Mouse (Mus musculus) frontal cortex, postnatal 25 days (tissue): ENCODE results near the gene Tbc1d22b.
"Not testable (repeated sequence)": the region's sequence is repeated elsewhere in the genome, so short reads cannot be mapped to it uniquely, and the experiment has no call there.

Source experiments
- DNase-seq, 2 experiments: peaks; one replicate each; pipeline ENCODE4 v3.0.0; 2022; ENCODE audit warnings: low spot score in 2 of 2

Tbc1d22b gene

DNA sequence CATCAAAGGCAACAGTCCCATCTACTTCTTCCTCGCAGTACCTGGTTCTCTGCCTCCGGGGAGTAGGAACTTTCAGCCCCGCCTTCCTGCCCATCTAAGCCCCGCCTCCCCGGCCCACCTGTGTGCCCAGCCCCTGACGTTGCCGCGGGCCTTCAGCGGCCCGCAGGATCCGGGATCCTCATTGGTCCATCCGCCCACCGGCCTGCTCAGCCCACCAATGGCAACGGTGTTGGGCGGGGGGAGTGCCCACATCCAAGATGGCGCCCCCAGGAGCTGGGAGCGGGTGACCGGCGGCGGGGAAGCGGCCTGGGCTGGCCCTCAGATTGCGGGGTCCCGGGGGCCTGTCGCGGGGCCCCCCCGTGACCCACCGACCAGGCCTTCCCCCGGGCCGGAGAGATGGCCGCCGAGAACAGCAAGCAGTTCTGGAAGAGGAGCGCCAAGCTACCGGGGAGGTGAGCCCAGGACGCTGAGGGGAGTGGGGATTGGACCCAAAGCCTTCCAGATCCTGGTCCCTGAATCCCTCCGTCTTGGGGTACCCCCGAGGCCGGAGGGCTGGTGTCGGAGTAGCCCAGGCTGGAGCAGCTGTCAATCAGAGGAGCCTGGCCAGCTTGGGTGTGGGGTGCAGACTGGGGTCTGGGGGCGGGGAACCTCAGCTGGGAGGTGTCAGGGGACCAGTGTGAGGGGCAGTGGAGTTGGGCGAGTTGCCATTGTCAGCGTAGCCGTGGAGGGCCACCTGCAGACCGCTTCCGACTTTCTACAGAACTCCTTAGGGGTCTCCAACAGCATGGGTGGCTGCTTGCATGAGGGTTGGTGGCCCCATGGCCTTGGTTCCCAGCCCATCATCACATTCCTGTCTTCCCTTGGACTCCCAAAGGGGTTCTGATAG lies at the start of gene Tbc1d22b, which contains the start of gene Gm17657:
Gene Tbc1d22b, plus strand, starts transcription at position 243 of the 886 bp plus-strand sequence.
Gene Gm17657, minus strand, starts transcription at position 96 of the 886 bp plus-strand sequence.
- peak; percentile 80 to 89 for DNase-seq

DNA sequence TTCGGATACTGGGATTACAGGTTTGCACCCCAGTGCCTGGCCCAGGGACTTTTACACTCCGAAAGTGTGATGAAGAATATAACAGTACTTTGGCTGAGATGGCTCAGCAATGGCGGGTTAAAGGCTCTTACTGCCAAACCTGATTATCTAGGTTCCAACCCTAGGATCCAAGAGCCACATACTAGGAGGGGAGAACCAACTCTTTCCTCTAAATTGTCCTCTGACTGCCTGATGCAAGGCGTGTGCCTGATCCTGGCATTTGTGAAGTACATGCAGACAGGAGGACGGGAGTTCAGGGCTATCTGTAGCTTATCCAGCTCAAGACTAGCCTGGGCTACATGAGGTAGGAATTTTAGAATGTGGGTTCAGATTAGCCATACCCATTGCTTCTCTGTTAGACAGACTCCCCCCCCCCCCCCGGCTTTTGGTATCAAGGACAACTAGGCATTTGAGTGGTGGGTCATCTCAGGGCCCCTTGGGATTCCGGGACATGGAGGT lies 49.3 kb upstream of the Tbc1d22b start:
- DNase-seq = no peak

DNA sequence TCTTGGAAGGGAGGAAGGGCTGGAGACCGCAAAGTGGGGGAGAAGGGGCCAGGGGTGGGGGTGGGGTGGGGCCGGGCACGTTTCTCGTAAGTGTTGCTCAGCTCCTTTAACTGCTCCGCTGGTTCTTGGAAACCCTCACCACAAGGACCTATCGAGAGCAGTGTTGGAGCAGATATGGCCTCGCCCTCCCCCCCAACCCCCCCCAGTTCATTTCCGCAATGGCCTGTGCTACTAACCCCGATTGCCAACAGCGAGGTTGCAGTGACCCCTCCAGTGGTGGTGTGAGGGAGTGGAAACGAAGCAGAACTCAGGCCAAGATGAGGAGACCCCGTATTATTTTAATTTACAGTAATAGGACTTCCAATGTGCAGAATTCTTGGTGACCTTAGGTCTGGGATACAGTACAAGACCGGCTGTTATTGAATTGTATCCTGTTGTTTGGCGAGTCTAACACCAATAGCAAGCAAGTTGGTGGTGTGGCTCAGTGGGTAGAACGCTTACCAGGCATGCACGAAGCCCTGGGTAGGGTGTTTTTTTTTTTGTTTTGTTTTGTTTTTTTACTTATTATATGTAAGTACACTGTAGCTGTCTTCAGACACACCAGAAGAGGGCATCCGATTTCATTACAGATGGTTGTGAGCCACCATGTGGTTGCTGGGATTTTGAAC lies 48.6 kb upstream of the Tbc1d22b start:
- DNase-seq = no peak

GRCm38 (mm10) chr17:29502005-29502668 lies 47.4 kb upstream of the Tbc1d22b start:
- DNase-seq = no peak

DNA sequence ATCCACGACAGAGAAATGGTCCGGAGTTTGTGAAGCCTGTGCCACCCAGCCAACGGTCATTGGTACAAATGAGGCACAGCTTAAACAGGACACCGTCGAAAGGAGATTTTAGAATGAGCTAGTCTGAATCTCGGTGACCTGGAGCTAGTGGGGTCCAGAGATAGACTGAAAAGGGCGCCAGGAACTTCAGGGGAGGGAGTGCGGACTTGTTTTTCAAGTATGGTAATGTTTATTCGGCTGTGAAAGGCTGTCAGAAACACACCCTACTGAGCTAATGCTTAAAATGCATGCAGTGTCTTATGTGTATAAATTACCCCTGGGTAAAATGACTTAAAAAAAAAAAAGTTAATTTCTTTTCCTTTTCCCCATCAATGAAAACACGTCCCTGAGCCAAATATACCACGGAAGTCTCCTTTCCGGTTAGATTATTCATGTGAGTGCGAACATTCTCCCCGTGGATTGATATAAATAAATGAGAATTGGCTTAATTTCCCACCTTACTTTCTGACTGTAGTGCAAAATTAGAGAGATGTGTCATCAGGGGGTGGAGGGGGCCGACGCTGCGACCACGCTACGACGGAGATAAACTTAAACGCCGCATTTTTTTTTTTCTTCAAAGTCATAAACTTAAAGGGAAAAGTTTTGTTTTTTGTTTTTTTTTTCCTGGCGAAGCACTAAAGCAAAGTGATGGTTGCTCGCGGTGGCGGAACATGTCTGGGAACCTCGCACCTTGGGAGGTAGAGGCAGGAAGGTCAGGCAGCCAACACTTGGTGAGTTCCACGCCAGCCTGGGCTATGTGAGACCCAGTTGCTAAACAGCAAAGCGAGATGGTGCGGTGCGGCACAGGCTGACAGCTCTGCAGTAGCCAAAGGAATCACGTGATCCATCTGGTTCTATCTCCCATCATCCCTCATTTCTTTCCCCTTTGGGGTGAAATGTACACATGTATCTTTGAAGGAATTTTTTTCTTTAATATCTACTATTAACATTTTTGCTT lies 46.6 kb upstream of the Tbc1d22b start:
- no peak for DNase-seq

DNA sequence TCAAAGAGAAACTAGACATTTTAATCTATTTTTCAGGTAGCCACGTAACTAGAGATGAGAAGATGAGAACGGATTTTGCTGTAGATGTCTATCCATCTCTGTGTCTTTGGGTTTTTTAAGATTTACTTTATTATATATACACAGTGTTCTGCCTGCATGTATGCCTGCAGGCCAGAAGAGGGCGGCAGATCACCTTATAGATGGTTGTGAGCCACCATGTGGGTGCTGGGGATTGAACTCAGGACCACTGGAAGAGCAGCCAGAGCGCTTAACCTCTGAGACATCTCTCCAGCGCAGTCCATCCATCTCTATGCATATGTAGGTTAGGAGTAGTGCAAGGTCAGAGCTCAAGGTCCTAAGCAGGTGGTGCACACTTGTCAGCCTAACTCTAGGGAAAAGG lies 45.9 kb upstream of the Tbc1d22b start:
- DNase-seq = no peak

- no peak for DNase-seq
Observed at GRCm38 (mm10) chr17:29508927-29509608, 40.5 kb upstream of the Tbc1d22b start.

- no peak for DNase-seq
Observed at GRCm38 (mm10) chr17:29510691-29511090, 38.9 kb upstream of the Tbc1d22b start.

- no peak for DNase-seq
Observed at GRCm38 (mm10) chr17:29513044-29513730, 36.4 kb upstream of the Tbc1d22b start.

DNA sequence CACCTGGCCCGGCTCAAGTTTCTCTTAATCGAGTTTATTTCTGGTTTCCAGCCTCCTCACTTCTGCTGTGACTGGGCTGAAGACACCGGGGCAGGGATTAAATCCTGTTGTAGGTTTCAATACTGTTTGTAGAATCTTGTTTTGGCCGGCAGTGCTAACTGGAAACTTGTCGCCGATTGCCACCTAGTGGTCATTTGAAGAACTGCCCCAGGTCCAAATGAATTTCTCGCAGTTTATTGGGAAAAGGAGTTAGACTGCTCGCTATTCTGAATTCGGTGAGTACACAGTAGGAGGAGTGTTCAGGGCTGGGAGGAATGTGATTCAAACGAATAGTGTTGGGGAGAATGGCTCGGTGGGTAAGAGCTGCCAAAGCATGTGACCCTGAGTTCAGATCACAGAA lies 35.1 kb upstream of the Tbc1d22b start:
- peak; percentile 79 to 82 for DNase-seq

DNA sequence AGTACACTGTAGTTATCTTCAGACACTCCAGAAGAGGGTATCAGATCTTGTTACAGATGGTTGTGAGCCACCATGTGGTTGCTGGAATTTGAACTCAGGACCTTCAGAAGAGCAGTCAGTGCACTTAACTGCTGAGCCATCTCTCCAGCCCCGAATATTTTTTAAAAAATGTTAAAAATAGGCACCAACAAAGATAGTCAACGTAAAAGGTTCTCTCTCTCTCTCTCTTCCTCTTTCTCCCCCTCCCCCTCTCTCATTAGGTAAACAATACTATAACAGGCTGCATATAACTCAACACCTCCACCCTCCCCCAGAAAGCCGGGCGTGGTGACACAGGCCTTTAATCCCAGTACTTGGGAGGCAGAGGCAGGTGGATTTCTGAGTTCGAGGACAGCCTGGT lies 30.9 kb upstream of the Tbc1d22b start:
- DNase-seq = not testable (repeated sequence)

GRCm38 (mm10) chr17:29519731-29520130 lies 29.9 kb upstream of the Tbc1d22b start:
- DNase-seq = no peak

GRCm38 (mm10) chr17:29525613-29526012 lies 24.0 kb upstream of the Tbc1d22b start:
- no peak for DNase-seq

DNA sequence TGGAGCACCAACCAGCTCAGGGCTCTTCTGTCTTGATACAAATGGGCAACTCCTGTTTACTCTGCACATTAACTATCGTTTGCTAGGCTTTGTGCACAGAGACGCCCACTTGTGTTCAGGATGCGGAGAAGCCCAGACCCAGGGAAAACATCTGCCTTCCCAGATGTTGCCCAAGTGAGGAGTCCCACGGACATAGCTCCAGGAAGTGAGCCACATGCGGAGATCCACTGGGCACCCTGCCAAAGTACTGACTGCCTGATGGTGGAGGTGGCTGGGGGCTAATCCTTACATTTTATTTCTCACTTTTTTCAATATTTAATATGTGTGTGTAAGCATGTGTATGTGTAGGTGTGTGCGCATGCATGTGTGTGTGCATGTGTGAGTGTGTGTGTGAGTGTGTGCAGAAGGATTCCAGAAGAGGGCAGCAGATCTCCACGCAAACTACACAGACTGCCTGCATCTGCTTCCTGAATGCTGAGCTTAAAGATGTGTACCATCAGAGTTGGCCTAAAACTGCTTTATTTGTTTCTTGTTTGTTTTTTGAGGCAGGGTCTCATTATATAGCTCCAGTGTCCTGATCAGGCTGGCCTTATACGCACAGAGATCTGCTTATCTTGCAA lies 20.9 kb upstream of the Tbc1d22b start:
- no peak for DNase-seq

DNA sequence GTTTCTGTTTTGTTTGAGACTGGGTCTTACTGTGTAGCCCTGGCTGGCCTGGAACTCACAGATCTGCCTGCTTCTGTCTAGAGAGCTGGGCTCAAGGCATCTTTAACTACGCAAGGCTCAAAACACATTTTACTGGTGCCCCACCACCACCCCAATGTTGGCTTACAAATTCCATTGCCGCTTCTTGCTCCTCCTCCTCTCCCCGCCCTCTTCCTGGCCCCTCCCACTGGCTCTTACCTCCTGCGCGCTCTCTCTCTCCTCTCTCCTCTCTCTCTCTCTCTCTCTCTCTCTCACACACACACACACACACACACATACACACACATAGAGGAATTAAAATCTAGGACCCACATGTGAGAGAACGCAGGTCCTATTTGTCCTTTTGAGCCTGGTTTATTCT lies 19.1 kb upstream of the Tbc1d22b start:
- no peak for DNase-seq

- DNase-seq = no peak
Observed at GRCm38 (mm10) chr17:29531278-29531677, 18.3 kb upstream of the Tbc1d22b start.

GRCm38 (mm10) chr17:29531757-29532384 lies 17.7 kb upstream of the Tbc1d22b start:
- no peak for DNase-seq

DNA sequence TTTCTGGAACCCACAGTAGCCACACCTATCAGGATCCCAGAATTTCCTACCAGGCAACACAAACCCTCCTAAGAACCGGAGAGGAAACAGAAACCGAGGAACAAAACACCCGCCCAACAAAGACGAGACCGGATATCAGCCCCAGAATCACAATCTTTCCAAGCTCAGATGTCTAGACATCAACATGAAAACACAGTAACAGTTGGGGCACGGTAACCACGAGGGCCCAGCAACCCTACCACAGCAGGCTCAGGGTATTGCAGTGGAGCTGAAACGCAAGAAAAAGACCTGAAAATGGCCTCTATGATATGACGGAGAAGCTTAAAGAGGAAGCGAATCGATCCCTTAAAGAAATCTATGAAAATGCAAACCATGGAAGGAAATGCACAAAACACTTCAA lies 15.7 kb upstream of the Tbc1d22b start:
- no peak for DNase-seq

GRCm38 (mm10) chr17:29540426-29540825 lies 9.2 kb upstream of the Tbc1d22b start:
- no peak for DNase-seq
